Mouse (Mus musculus) kidney, adult 2 months (tissue): ENCODE data around the gene Rsg1.

Source experiments
- CTCF ChIP-seq: fragments of 200-500 bp; conservative IDR thresholded peaks from 2 replicates; pipeline ENCODE4 v1.5.1; 2011; ENCODE audit warnings: low read depth, mild to moderate bottlenecking, control low read depth, low read length, moderate library complexity, mixed read lengths; ENCODE audit not compliant: insufficient read depth, insufficient read length
- POLR2A ChIP-seq: fragments of 200-500 bp; IDR thresholded peaks from one replicate; pipeline ENCODE4 v1.6.1; 2011; ENCODE audit warnings: low read depth, low read length, control low read depth

DNA sequence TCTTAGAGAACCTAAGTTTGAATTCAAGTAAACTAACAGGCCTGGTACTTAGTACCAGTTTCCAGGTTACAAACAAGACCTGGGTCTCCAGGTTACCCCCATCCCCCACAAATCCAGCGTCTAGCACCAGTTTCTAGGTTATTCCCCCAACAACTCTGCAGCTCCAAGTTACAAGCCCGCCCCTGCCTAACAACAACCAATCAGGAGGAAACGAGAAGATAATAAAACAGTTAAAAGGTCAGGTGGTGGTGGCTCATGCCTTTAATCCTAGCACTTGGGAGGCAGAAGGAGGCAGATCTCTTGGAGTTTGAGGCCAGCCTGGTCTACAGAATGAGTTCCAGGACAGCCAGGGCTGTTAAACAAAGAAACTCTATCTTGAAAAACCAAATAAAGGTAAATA, 53.5 kb downstream of the Rsg1 start:
- TF ChIP-seq POLR2A (no peak), CTCF (no peak)
